Mouse (Mus musculus): ENCODE data around the gene Nos1. TPM values are rescaled to one million over a fixed set of nuclear protein-coding genes. Genes with fewer than 3 reads are reported as not detected.
"Not testable (repeated sequence)": the region's sequence is repeated elsewhere in the genome, so short reads cannot be mapped to it uniquely, and the experiment has no call there.

Gene Nos1
- polyA plus RNA-seq, 1 experiment from 2014 or later, result 3.4 TPM

GRCm38 (mm10) chr5:117880916-117881555, 100.2 kb downstream of the Nos1 start:
- Histone ChIP-seq H3K4me1 (no peaks in the 10 kb centered on the region), H3K4me2 (no peak overlapping the region), H3K27me3 (replicated peaks) (no peaks in the 10 kb centered on the region), H3K4me3 (no peak overlapping the region), H3K36me3 (replicated peaks) (no peaks in the 10 kb centered on the region), H3K27ac (0 out of 2 replicates have a peak overlapping the region, but pooled peaks have one; percentile 21), H3K9ac (no peak overlapping the region), H3K9me3 (no peaks in the 10 kb centered on the region)
- WGBS, result 85% methylated on average over 9 of the region's 9 CpGs
- ATAC-seq (replicated peaks), result no peak

- 68% methylated on average over 1 of the region's 1 CpGs for WGBS
- H3K36me3 ChIP-seq (replicated peaks); H3K9me3 ChIP-seq; ATAC-seq (replicated peaks); H3K4me1 ChIP-seq; H3K27ac ChIP-seq; H3K4me2 ChIP-seq; H3K27me3 ChIP-seq (replicated peaks); H3K9ac ChIP-seq; H3K4me3 ChIP-seq: not testable (repeated sequence)
These were observed 101.6 kb downstream of the Nos1 start for GRCm38 (mm10) chr5:117882411-117882810.

GRCm38 (mm10) chr5:117884991-117885390, 104.2 kb downstream of the Nos1 start:
- H3K27me3 ChIP-seq (replicated peaks), result no peaks in the 10 kb centered on the region
- no peak overlapping the region for H3K27ac ChIP-seq
- no peak overlapping the region for H3K4me3 ChIP-seq
- 52% methylated on average over 2 of the region's 2 CpGs for WGBS
- H3K36me3 ChIP-seq (replicated peaks), result no peaks in the 10 kb centered on the region
- H3K9ac ChIP-seq, result no peak overlapping the region
- H3K4me1 ChIP-seq, result no peaks in the 10 kb centered on the region
- H3K4me2 ChIP-seq, result no peak overlapping the region
- H3K9me3 ChIP-seq, result no peaks in the 10 kb centered on the region
- ATAC-seq (replicated peaks), result no peak

GRCm38 (mm10) chr5:117888126-117888525, 107.3 kb downstream of the Nos1 start:
- H3K9ac ChIP-seq, result no peak overlapping the region
- H3K4me2 ChIP-seq, result no peak overlapping the region
- 74% methylated on average over 3 of the region's 3 CpGs for WGBS
- no peaks in the 10 kb centered on the region for H3K9me3 ChIP-seq
- H3K36me3 ChIP-seq (replicated peaks), result no peaks in the 10 kb centered on the region
- no peak overlapping the region for H3K4me3 ChIP-seq
- no peaks in the 10 kb centered on the region for H3K27me3 ChIP-seq (replicated peaks)
- H3K4me1 ChIP-seq, result no peaks in the 10 kb centered on the region
- no peak overlapping the region for H3K27ac ChIP-seq
- ATAC-seq (replicated peaks), result no peak

GRCm38 (mm10) chr5:117888946-117889345, 108.1 kb downstream of the Nos1 start:
- no peak overlapping the region for H3K27ac ChIP-seq
- H3K9ac ChIP-seq, result no peak overlapping the region
- no peak for ATAC-seq (replicated peaks)
- no peaks in the 10 kb centered on the region for H3K9me3 ChIP-seq
- H3K4me3 ChIP-seq, result no peak overlapping the region
- no peak overlapping the region for H3K4me2 ChIP-seq
- 71% methylated on average over 6 of the region's 6 CpGs for WGBS
- H3K36me3 ChIP-seq (replicated peaks), result no peaks in the 10 kb centered on the region
- H3K27me3 ChIP-seq (replicated peaks), result no peaks in the 10 kb centered on the region
- no peaks in the 10 kb centered on the region for H3K4me1 ChIP-seq

- WGBS, result 73% methylated on average over 8 of the region's 8 CpGs
These were observed 108.7 kb downstream of the Nos1 start for GRCm38 (mm10) chr5:117889571-117889970.

GRCm38 (mm10) chr5:117890871-117891270, 110.0 kb downstream of the Nos1 start:
- H3K27ac ChIP-seq, result no peak overlapping the region
- ATAC-seq (replicated peaks), result no peak
- H3K4me3 ChIP-seq, result no peak overlapping the region
- no peaks in the 10 kb centered on the region for H3K4me1 ChIP-seq
- no peak overlapping the region for H3K4me2 ChIP-seq
- H3K9ac ChIP-seq, result no peak overlapping the region
- 68% methylated on average over 8 of the region's 8 CpGs for WGBS
- H3K36me3 ChIP-seq (replicated peaks), result no peaks in the 10 kb centered on the region
- H3K27me3 ChIP-seq (replicated peaks), result no peaks in the 10 kb centered on the region
- no peaks in the 10 kb centered on the region for H3K9me3 ChIP-seq

More at GRCm38 (mm10) chr5:117889571-117889970, 108.7 kb downstream of the Nos1 start:
- Histone ChIP-seq H3K36me3 (replicated peaks) (no peaks in the 10 kb centered on the region), H3K4me2 (no peak overlapping the region), H3K4me3 (no peak overlapping the region), H3K4me1 (no peaks in the 10 kb centered on the region), H3K9me3 (no peaks in the 10 kb centered on the region), H3K27me3 (replicated peaks) (no peaks in the 10 kb centered on the region), H3K27ac (no peak overlapping the region), H3K9ac (no peak overlapping the region)
- ATAC-seq (replicated peaks), result no peak

GRCm38 (mm10) chr5:117891545-117891944, 110.7 kb downstream of the Nos1 start:
- H3K9me3 ChIP-seq, result no peaks in the 10 kb centered on the region
- WGBS, result 82% methylated on average over 5 of the region's 5 CpGs
- H3K4me2 ChIP-seq, result no peak overlapping the region
- H3K4me1 ChIP-seq, result no peaks in the 10 kb centered on the region
- H3K27me3 ChIP-seq (replicated peaks), result no peaks in the 10 kb centered on the region
- H3K36me3 ChIP-seq (replicated peaks), result no peaks in the 10 kb centered on the region
- no peak overlapping the region for H3K4me3 ChIP-seq
- no peak overlapping the region for H3K9ac ChIP-seq
- ATAC-seq (replicated peaks), result no peak
- H3K27ac ChIP-seq, result no peak overlapping the region

- ATAC-seq (replicated peaks), result no peak
- H3K36me3 ChIP-seq (replicated peaks), result no peaks in the 10 kb centered on the region
- H3K4me1 ChIP-seq, result peaks cover 11% of the 10 kb centered on the region; the same call in 1 of the 2 replicates
- 91% methylated on average over 5 of the region's 5 CpGs for WGBS
- H3K4me3 ChIP-seq, result no peak overlapping the region
- H3K27me3 ChIP-seq (replicated peaks), result no peaks in the 10 kb centered on the region; the same call in 1 of the 2 replicates
- H3K27ac ChIP-seq, result no peak overlapping the region
- no peak overlapping the region for H3K4me2 ChIP-seq
- H3K9ac ChIP-seq, result no peak overlapping the region
- no peaks in the 10 kb centered on the region for H3K9me3 ChIP-seq
These were observed 113.2 kb downstream of the Nos1 start for GRCm38 (mm10) chr5:117894050-117894449.

GRCm38 (mm10) chr5:117898055-117898806, 117.4 kb downstream of the Nos1 start:
- no peaks in the 10 kb centered on the region for H3K36me3 ChIP-seq (replicated peaks)
- no peaks in the 10 kb centered on the region for H3K9me3 ChIP-seq
- H3K27ac ChIP-seq, result no peak overlapping the region
- H3K9ac ChIP-seq, result no peak overlapping the region
- no peak overlapping the region for H3K4me2 ChIP-seq
- H3K27me3 ChIP-seq (replicated peaks), result no peaks in the 10 kb centered on the region; the same call in 1 of the 2 replicates
- H3K4me1 ChIP-seq, result peaks cover 19% of the 10 kb centered on the region
- WGBS, result 12% methylated on average over 9 of the region's 9 CpGs
- ATAC-seq (replicated peaks), result no peak
- H3K4me3 ChIP-seq, result no peak overlapping the region

GRCm38 (mm10) chr5:117899361-117899760, 118.5 kb downstream of the Nos1 start:
- 75% methylated on average over 10 of the region's 10 CpGs for WGBS
- H3K27ac ChIP-seq, result no peak overlapping the region
- no peak overlapping the region for H3K4me3 ChIP-seq
- no peaks in the 10 kb centered on the region; the same call in 1 of the 2 replicates for H3K27me3 ChIP-seq (replicated peaks)
- H3K36me3 ChIP-seq (replicated peaks), result no peaks in the 10 kb centered on the region
- peaks cover 22% of the 10 kb centered on the region for H3K4me1 ChIP-seq
- H3K9me3 ChIP-seq, result no peaks in the 10 kb centered on the region
- ATAC-seq (replicated peaks), result no peak
- H3K9ac ChIP-seq, result no peak overlapping the region
- no peak overlapping the region for H3K4me2 ChIP-seq

- Histone ChIP-seq H3K9ac (no peak overlapping the region), H3K4me1 (peaks cover 22% of the 10 kb centered on the region), H3K4me2 (no peak overlapping the region), H3K27ac (no peak overlapping the region), H3K4me3 (no peak overlapping the region), H3K36me3 (replicated peaks) (no peaks in the 10 kb centered on the region), H3K9me3 (no peaks in the 10 kb centered on the region), H3K27me3 (replicated peaks) (no peaks in the 10 kb centered on the region; the same call in 1 of the 2 replicates)
- ATAC-seq (replicated peaks), result no peak
- 9% methylated on average over 13 of the region's 13 CpGs for WGBS
These were observed 120.3 kb downstream of the Nos1 start for GRCm38 (mm10) chr5:117900921-117901705.
